Mouse (Mus musculus) heart, postnatal 36 days (tissue): Measurements from ENCODE around the gene Vwa3b. TPM values are rescaled to one million over a fixed set of nuclear protein-coding genes. Genes with fewer than 3 reads are reported as not detected.
A peak's percentile ranks its signal among the peaks of the same experiment; 100 is the strongest.

ENCODE experiments used
- DNase-seq, 2 experiments: peaks; one replicate each; pipeline ENCODE4 v3.0.0; 2021 to 2022
- intact Hi-C: fragments of 180-260 bp; cut with DNase I; formaldehyde crosslinking; loops from one replicate; pipeline ENCODE4 v1.15.1; 2025
- total RNA-seq, 2 experiments: library from RNA; stranded (reverse); gene quantifications; 2 replicates each; pipeline ENCODE4 v1.2.3; 2021

The Vwa3b gene
- total RNA-seq, 2 experiments from 2014 or later: 0.56 TPM; not detected in 1

DNA sequence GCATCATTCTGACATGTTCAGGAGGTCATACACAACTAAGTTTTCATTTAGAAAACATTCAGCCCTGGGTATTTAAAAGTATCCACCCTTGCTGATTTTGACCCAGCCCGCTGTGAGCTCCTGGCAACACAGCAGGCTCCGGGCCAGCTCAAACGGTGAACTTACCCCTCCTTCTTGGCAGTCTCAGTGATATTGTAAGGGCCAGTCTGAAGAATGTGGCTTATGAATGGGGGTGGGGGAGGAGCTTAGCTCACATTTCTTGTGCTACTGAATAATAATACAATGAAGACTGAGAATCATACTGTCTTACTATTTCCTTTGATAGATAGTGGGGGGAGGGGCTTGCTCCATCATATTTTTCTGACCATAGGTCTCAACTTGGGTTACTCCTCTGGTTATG is 78.8 kb downstream of the Vwa3b start:
- intact Hi-C loops: no loop called here
- DNase-seq: no peak

DNA sequence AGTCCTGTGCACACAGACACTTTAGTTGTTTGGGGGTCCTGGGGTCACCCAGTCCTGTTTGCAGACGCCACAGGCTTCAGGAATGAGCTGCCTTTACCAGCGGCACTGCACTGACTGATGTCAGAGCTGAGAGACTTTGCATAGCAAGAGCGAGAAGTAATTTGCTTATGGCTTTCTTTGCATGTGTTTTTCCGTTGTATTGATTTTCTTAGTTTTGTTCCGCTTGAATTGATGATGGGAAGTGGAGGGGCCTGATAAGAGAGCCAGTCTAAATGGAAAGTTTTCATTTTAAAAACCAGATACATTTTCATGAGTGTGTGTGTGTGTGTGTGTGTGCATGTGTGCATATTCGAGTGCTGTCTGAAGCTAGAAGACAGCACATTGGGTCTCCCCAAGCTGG is 87.4 kb downstream of the Vwa3b start:
- DNase-seq: no peak
- intact Hi-C loops: no loop called here

- no peak for DNase-seq
- intact Hi-C loops: no loop called here
Measured at GRCm38 (mm10) chr1:37115847-37116246, 89.5 kb downstream of the Vwa3b start.

GRCm38 (mm10) chr1:37116574-37116973 is 90.2 kb downstream of the Vwa3b start:
- intact Hi-C loops: no loop called here
- no peak for DNase-seq

- no peak for DNase-seq
- intact Hi-C loops: no loop called here
Measured at GRCm38 (mm10) chr1:37117964-37118363, 91.6 kb downstream of the Vwa3b start.

DNA sequence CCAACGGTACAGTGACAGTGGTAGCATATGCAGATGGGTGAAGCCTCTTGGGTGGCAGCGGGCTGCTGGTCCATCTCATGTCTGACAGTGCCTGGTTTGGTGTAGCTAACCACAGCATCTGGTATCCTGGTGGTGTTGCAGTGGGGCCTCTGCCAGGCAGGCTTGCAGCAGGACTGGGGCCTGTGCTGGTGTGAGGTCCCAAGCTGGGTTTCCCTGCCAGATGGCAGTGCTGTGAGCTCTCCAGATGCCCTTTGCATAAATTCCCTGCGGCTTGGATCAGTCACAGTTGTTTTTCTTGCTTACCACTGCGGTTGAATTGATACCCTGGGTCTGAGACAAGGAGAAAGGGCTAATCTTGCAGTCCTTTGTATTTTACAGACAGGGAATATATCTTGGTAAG is 95.9 kb downstream of the Vwa3b start:
- peak in 1 of 2 experiments; percentile 6 for DNase-seq
- intact Hi-C loops: no loop called here

GRCm38 (mm10) chr1:37122798-37123197 is 96.4 kb downstream of the Vwa3b start:
- no peak for DNase-seq
- intact Hi-C loops: no loop called here

GRCm38 (mm10) chr1:37124696-37125349 is 98.4 kb downstream of the Vwa3b start:
- DNase-seq: no peak
- intact Hi-C loops: loop anchor here (2.0 kb wide), 1 partner anchor 38 kb away; no protein-coding TSS in a partner anchor

DNA sequence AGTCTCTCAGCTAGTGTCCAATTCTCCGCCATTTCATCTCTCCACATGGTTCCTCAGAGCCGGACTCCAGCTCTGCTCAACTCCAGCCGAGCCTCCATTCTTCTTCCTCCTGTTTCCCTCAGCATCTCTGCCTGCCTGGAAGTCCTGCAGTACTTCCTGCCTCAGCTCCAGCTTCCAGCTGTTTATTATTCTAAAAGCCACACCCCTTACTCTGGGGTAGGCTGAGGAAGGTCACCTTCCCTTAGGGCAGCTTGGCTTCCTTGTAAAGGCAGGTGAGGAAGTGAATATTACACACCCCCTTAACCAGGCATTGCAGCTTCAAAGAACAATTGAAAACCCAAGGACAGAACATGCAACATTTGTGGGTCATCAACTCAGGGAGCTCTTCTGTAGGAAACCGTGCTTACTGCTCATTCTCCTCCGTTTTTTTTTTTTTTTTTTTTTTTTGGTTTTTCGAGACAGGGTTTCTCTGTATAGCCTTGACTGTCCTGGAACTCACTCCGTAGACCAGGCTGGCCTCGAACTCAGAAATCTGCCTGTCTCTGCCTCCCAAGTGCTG is 103.7 kb downstream of the Vwa3b start:
- intact Hi-C loops: loop anchor here (5.0 kb wide), 1 partner anchor 308 kb away; no protein-coding TSS in a partner anchor
- no peak for DNase-seq

DNA sequence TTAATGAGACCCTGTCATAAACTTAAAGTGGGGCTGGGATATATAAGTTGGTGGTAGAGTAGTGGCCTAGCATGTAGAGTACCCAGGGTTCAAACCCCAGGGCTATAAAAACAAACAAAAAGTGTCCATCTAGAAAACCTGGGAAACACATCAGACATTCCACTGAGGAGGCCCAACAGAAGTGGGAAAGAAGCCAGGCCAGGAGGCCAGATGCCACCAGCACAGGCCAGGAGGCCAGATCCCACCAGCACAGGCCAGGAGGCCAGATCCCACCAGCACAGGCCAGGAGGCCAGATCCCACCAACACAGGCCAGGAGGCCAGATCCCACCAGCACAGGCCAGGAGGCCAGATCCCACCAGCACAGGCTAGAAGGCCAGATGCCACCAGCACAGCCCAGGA is 104.8 kb downstream of the Vwa3b start:
- no peak for DNase-seq
- intact Hi-C loops: loop anchor here (5.0 kb wide), 1 partner anchor 309 kb away; no protein-coding TSS in a partner anchor

GRCm38 (mm10) chr1:37132433-37132832 is 106.0 kb downstream of the Vwa3b start:
- no peak for DNase-seq
- intact Hi-C loops: loop anchor here (2.0 to 5.0 kb wide), 2 partner anchors 310 to 348 kb away; no protein-coding TSS in a partner anchor

- intact Hi-C loops: no loop called here
- DNase-seq: no peak
Measured at GRCm38 (mm10) chr1:37145966-37146365, 119.6 kb downstream of the Vwa3b start.

DNA sequence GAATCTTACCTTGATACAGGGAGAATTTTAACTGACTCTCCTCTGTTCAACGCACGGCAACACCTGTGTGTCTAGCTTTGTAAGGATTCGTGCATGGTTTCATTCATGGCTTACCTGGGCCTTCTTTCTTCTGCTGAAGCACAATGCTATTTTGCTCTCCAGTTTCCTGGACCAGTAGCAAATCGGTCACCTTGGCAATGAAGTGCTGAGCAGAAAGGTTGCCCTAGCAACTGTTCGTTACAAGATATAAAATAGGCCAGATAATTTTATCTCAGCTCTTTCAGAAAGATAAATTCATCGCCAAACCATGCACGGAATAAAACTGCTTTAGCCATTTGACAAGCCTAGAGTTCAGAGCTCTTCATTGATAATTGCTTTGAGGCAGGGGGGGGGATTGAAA is 123.5 kb downstream of the Vwa3b start:
- intact Hi-C loops: no loop called here
- DNase-seq: no peak

DNA sequence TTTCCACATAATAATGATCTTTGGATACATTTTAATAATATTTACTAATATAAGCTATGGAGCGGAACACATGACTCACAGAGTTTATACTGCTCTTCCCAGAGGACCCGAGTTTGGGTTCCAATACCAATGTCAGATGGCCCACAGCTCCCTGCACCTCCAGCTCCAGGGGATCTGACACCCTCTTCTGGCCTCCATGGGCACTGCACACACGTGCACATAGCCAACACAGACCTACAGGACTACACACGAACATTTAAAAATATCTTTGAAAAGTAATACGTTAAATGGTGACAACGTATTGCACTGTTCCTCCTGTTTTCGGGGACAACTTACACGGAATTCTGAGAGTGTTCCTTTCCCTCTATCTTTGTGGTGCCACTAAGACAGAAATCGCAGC is 125.5 kb downstream of the Vwa3b start:
- intact Hi-C loops: no loop called here
- no peak for DNase-seq

- no peak for DNase-seq
- intact Hi-C loops: no loop called here
Measured at GRCm38 (mm10) chr1:37166066-37166465, 139.7 kb downstream of the Vwa3b start.

DNA sequence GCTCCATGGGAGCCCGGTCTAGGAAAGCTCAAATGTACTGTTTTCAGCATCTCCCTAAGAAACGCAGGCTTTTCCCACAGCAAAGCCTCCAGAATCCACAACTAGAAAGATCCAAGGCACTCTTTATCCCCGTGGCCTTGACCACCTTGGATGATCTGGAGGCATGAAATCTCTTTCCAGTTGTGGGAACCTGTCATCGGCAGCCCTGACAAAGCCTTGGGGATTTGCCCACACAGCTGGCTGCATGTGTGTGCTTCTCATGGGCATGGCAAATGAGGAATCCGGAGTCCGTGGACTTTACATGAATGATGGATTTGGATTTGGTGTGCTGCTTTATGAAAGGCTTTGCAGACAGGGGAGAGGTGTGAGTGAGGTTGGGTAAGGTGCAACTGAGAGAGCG is 141.5 kb downstream of the Vwa3b start:
- DNase-seq: no peak
- intact Hi-C loops: no loop called here

DNA sequence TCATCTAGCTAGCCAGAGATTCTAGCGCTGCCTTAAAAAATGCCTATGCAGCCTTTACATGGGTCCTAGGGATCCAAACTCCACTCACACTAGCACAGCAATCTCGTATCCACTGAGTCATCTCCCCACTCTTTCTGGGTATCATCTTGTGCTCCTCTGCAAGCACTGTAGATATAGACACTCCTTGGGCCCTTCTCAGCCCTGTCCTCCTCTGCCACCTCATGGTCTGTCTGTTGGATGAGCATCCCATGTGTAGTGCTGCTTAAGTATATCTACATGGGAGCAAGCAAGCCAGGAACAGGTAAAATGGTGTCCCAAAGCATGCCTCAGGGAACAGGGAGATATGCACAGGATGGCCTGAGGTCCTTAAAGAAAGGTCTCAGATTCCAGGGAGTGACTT is 151.5 kb downstream of the Vwa3b start:
- intact Hi-C loops: no loop called here

DNA sequence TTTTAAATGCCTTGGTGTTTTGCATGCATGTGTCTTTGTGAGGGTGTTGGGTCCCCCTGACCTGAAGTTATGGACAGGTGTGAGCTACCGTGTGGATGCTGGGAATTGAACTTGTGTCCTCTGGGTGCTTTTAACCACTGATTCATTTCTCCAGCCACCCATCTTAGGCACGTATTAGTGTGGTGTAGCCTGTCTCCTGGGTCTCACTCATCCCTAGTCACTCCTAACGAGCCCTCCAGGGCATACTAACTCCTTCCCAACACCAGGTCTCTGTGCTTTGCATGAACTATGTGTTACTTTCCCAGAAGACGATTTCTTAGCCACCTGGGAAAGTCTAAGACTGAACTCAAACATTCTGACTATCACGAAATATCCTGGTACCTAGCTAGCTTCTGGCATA is 153.5 kb downstream of the Vwa3b start:
- intact Hi-C loops: no loop called here
- DNase-seq: no peak

More for the DNA sequence above, 151.5 kb downstream of the Vwa3b start:
- no peak for DNase-seq

- no peak for DNase-seq
- intact Hi-C loops: no loop called here
Measured at GRCm38 (mm10) chr1:37187050-37187449, 160.7 kb downstream of the Vwa3b start.

DNA sequence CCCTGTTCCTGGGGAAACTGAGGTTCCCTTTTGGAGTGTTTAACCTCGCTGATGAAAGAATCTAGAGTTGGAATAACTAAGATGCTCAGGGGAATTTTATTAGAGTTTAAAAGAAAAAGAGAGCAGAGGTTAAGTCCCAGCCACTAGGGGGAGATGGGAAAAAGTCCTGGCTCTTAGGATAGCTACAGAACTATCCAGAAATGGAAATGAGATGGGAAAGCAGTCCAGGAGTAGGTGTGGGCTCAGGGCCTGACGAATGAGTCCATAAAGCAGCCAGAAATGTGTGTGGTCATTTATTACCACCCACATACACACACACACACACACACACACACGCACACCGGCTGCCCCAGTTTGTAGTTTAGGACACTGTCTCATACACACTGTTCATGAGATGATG is 168.2 kb downstream of the Vwa3b start:
- intact Hi-C loops: loop anchor here (2.0 to 5.0 kb wide), 2 partner anchors 56 to 412 kb away; no protein-coding TSS in a partner anchor
- DNase-seq: no peak

DNA sequence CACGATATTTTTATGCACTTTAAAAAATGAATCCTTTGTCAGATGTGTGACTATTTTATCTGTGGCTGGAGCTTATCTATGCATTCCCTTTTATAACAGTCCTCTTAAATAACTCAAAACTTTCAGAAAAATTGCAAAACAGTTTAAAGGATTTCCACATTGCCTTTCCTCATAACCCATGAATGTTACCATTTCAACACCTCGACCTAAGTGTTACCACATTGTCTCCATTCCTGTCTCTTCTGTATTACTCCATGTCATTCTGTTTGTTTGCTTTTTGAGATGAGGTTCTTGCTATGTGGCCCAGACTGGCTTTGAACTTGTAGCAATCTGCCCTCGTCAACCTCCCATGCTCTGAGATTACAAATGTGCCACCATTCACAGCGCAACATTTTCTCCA is 175.0 kb downstream of the Vwa3b start:
- no peak for DNase-seq
- intact Hi-C loops: no loop called here

DNA sequence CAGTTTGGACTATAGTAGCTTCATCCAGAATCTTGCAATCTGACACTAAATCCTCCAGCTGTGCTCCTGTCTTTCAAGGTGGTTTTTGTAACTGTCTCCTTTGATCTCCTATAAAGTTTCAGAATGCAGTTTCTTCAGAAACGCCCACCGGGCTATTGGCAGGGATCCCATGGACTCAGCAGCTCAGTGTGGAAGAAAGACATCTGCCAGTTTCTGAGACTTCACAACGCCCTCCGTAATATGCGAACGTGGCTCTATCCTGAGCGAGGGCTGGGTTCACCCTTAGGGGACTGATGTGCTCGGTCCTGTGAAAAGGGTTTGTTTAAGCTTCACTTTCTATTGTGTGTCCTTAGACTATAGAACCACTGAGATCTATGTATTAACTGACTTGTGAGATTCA is 181.3 kb downstream of the Vwa3b start:
- DNase-seq: no peak
- intact Hi-C loops: no loop called here
